Mouse (Mus musculus) layer of hippocampus, adult 11-12 months (tissue): ENCODE measurements around the gene Egfl6.

Experiments used
- DNase-seq: peaks from one replicate; pipeline ENCODE4 v3.0.0; 2022; ENCODE audit warnings: low spot score

The Egfl6 gene

DNA sequence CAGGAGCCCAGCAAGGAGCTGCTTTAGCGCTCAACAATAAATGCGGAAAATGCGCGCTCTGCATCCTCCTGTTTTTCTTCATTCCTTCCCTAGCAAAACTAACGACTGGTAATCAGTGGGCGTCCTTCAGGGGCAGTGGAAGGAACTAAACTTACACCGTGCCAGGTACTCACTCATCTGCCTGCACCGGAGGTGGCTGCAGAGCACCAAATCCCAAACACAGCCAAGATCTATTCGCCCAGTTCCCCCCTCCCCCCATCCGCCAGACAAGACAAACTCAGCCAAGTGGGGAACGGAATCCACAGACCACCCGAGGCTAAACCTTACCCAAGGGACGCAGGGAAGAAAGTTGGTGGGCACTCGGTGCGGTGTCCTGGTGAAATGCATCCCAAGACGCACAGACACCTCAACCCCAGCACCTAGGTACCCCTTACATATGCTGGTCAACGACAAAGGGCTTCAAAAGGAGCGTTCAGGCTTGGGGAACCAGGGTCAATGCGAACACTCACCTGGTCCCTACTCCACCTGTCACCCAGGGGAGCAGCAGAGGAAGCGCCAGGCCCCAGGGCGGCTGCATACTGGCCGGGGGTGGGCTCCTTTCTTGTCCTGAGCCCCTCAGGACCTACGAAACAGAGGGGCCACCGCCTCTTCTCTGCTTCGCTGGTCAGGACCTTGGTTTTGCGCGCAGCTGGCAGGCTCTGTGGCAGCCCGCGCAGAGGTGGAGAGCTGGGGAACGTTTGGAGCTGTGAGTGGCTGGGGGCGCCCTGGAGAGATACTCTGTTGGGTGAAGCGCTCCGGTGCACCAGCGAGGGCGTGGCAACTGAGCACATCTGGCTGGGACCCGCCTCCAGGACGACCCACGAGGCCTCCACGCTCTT is at the start of gene Egfl6:
TSS of gene Egfl6 (minus strand) at position 774 of the 878 bp plus-strand sequence.
- DNase-seq, result no peak

- no peak for DNase-seq
These were observed 41.5 kb upstream of the Egfl6 start for GRCm38 (mm10) chrX:166626866-166627570.

GRCm38 (mm10) chrX:166626174-166626573 is 40.7 kb upstream of the Egfl6 start:
- no peak for DNase-seq

DNA sequence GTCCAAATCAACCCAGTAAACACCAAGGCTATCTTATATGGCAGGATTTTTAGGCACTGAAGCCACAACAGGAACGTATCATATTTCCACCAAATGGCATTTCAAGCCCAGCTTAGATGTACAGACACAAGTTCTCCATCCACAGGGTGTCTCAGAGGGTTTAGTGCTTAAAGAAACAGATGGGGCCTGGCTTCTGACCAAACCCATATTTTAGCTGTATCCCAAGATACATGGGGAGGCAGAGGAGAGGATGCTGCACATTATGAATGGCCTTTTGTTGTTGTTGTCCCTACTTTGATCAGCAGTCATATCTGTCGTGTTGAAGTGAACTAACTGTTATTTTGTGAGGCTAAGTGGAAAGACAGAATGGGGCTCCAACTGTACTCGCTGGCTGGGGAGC is 37.7 kb upstream of the Egfl6 start:
- no peak for DNase-seq

DNA sequence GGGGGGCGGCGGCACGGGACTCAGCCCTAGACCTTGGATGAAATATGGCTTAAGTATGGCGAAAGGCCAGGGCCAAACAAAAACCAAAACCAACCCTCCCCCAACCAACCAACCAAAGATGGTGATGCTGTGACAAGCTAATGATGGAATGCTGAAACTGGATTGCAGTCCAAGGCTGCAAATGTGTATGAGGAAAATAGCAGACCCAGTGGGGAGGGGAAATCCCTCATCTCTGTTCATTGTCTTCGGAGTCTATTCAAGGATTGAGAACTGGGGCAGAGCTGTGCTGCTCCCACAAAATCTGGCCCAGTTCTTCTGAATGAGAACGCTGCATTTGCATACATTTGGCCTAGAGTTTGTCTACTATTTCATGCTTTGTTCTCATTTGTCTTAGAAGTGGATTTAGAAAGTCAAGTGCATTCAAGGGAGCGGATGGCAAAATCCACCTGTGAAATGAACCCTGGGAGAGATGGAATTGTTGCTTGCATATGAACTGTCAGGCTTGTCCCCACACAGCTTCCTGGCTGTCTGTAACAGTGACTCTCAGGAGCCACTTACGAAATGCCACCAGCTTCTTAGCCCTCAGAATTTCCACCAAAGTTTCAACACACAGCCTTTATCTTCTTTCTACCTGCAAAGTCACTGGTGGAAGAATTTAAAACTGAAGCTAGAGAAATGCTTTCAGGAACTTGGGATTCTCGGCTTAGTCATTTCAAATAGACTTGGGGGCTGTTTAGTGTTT is 36.2 kb upstream of the Egfl6 start:
- peak; percentile 2 for DNase-seq

GRCm38 (mm10) chrX:166620900-166621299 is 35.4 kb upstream of the Egfl6 start:
- DNase-seq, result no peak

- DNase-seq, result no peak
These were observed 33.6 kb upstream of the Egfl6 start for GRCm38 (mm10) chrX:166619084-166619483.

- DNase-seq, result no peak
These were observed 29.7 kb upstream of the Egfl6 start for GRCm38 (mm10) chrX:166615191-166615590.

- DNase-seq, result no peak
These were observed 9.4 kb downstream of the Egfl6 start for GRCm38 (mm10) chrX:166576111-166576510.

GRCm38 (mm10) chrX:166565983-166566382 is 19.5 kb downstream of the Egfl6 start:
- DNase-seq, result no peak

- DNase-seq, result no peak
These were observed 20.1 kb downstream of the Egfl6 start for GRCm38 (mm10) chrX:166565401-166565800.

GRCm38 (mm10) chrX:166564900-166565299 is 20.6 kb downstream of the Egfl6 start:
- no peak for DNase-seq

DNA sequence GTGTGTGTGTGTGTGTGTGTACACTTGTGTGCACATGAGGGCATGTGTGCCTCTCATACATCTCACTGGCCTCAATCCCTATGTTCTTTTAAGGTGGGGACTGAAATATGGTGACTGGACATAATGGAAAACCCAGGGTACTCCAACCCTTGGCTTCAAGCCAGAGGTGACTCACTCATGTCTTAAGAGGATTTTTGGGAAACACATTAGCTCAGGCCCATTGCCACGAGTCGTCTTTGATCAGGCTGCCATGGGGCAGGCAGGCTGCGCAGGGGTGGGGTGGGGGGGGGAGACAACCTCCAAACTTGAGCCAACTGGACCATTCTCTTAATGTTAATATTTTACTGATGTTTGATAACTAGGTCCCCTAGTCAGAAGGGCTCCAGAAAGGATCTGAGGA is 26.2 kb downstream of the Egfl6 start:
- DNase-seq, result no peak

DNA sequence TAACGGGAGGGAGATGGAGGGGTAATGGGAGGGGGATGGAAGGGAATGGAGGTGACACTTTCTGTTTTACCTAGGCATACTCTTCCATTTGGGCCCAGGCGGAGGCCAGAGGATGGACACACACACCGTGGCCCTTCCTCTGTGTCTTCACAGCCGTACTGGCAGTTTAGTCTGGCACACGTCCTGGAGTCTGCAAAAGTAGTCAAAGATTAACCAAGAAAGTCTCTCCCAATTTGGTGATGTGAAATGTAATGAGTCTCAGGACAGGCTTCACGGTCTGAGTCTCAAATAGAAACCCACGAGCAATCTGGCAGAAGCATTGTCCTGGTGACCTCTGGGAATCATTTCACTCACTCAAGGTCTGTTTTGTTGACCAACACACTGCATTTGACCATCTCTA is 33.2 kb downstream of the Egfl6 start:
- no peak for DNase-seq

DNA sequence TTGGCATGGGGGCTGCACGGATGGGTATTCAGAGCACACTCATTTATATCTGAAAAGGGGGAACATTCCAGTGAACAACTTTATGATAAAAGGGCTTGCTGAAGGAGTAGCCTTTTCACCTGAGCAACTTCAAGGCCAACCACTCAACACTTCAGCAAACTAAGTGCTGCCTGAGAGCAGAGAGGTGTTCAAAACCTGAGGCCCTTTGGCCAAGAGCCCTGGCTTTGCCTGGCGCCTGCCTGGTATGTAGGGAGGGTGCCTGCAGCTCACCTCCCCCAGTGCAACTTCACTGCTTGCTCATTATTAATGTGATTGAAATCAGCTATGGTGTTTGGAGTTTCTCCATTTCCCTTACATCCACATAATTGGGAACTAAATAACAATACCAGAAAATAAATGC is 39.0 kb downstream of the Egfl6 start:
- no peak for DNase-seq

- no peak for DNase-seq
These were observed 50.4 kb downstream of the Egfl6 start for GRCm38 (mm10) chrX:166535138-166535537.

DNA sequence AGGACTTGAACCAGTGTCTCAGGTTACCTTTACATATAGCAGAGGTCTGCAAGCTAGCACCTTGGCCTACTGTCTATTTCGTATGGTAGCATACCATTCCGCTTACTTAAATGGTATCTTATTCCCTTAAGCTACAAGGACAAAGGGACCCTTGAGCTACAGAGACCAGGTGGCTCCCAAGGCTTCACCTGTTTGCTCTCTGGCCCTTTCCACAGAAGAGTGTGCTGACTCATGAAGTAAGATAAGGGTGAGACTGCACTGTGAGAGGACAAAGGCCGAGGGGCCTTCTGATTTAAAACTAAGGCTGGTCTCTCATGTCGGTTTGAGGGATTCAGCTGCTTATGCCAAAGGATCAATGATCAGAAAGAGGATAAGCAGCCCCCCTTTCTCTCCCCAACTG is 52.1 kb downstream of the Egfl6 start:
- DNase-seq, result no peak

DNA sequence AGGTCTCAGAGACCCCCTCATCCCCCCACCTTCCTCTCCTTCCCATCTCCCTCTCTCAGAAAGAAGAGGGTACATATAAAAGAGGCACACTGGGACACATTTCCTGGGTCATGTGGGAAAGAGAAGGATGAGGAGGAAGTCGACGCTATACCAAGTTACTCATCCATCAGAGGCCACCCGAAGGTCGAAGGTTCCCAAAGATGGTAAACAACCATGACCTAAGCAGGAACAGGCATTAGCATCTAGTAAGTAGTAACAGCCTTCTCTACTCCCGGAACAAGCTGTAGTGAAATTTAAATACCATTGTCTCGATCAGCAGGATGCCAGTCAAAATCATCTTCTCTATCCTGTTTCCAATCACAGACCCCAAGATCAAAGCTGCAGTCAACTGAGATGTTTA is 53.8 kb downstream of the Egfl6 start:
- no peak for DNase-seq

GRCm38 (mm10) chrX:166528126-166528525 is 57.4 kb downstream of the Egfl6 start:
- no peak for DNase-seq

DNA sequence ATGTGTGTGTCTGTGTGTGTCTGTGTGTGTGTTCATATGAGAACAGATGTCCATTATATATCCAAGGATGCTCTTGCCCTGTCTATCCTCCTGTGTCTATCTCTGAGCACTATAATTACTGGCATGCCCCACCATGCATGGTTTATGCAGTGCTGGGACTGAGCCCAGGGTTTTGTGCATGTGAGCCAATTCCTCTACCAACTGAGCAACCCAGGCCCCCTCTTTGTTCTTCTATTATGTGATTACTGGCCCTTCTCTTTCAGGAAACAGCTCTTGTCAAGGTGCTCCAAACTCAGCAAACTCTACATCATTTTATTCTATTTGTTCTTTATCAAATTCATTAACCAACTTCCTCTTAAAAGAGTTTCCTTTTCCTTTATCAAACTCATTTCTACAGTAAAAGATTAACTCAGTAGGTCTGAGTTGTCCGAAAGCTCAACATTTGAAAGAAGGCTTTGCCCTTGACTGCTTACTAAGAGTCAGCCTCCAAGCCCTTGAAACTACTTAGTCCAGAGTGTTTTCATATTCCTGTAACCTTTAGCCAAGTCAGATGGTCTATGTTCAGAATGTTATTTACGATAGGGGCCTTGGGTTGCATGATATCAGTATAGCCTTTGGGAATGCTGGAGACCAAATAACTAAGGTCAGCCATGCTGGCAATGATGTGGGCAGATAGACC is 59.7 kb downstream of the Egfl6 start:
- no peak for DNase-seq

DNA sequence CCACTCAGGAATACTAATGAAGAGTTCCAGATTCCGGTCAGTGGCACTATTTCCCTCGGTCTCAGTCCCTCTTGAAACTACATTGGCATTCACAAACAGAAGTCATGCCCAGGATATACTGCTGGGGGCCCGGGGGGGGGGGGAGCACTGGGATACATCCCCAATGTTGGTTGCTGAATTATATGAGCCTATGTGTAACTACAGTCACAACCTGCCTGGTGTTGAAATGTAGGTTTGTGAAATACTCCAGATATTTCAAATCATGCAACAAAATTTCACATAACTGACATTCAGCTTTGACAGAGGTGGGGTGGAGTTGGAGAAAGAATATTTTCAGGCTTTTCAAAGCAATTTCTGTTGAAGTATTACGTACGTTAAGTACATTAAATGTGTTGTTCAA is 64.7 kb downstream of the Egfl6 start:
- no peak for DNase-seq

DNA sequence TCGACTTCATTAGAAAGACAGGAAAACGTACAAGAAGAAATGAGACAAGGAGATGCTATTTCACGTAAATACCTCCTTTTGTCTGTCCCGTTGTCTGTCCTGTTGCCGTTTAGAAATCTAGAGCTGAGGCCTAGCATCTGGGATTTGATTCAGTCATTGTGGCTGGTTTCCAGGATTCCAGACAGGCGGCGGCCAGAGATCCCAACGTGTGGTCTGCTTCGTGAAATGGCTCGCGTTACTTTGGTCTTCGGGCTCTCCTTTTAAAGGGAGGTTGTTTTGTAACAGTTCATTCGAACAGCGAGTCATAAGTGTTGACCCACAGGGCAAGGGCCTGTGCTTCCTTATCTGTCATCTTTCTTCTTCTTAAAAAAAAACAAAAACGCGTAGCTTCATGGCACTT is 67.2 kb downstream of the Egfl6 start, which contains the start of gene Tceanc:
TSS of gene Tceanc (minus strand) at position 223 of the 400 bp plus-strand sequence.
- DNase-seq, result no peak
